ENCODE assay signal across 14 mouse cellular contexts in the genomic region with DNA sequence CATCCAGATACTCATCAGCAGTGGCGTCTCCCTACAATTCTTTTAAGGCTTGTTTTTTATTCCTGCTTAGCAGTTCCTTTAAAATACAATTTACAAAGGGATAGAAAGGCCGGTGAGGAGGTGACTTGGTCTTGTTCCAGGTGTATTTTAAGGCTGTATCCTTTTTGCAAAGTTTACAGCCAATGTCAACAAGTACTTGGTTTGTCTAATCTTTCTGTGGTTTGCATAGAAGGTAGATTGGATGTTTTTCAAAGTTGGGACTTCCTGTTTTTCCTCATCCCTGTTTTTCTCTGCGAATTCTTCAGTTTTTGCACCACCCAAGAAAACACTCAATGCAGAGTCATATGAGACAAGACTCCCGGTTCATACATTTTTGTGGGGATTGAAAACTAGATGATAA.
"Had no signal": no experiment of that assay in that cellular context is flagged by ENCODE, and none has a peak within 500 bp of the region (broad histone marks: within the 10 kb centered on the region; RNA-seq: fewer than 3 reads in every experiment).

No protein-coding gene starts in this region.

- H3K27me3 ChIP-seq: midbrain, embryonic 12.5 days; neural tube, embryonic 12.5 days; stomach, embryonic 15.5 days had no signal

- H3K36me3 ChIP-seq: midbrain, embryonic 10.5 days; midbrain, embryonic 12.5 days; neural tube, embryonic 12.5 days; stomach, embryonic 15.5 days had no signal

- H3K4me2 ChIP-seq: lung, embryonic 14.5 days; midbrain, embryonic 12.5 days; neural tube, embryonic 12.5 days; stomach, embryonic 15.5 days had no signal

- H3K9ac ChIP-seq: lung, embryonic 14.5 days; midbrain, embryonic 12.5 days; neural tube, embryonic 12.5 days; stomach, embryonic 15.5 days had no signal

- H3K27ac ChIP-seq: midbrain, embryonic 10.5 days; midbrain, embryonic 12.5 days; neural tube, embryonic 12.5 days; stomach, embryonic 15.5 days; stomach, postnatal 0 days had no signal

- DNase-seq: lung, adult 18-20 months; lung, embryonic 14.5 days; lung, postnatal 10 days; lung, postnatal 4 days; midbrain, embryonic 14.5 days; right cerebral cortex, postnatal 14 days; thymus, adult 2 months; thymus, postnatal 25 days had no signal

- H3K9me3 ChIP-seq: midbrain, embryonic 10.5 days; midbrain, embryonic 12.5 days; neural tube, embryonic 12.5 days; stomach, embryonic 15.5 days had no signal

- H3K4me3 ChIP-seq: midbrain, embryonic 10.5 days; midbrain, embryonic 12.5 days; neural tube, embryonic 12.5 days; stomach, embryonic 15.5 days had no signal

- H3K4me1 ChIP-seq: neural tube, embryonic 12.5 days had no signal

- ATAC-seq: midbrain, embryonic 16.5 days had no signal
